Mouse (Mus musculus) MEL (cell line): ENCODE data around the gene Osbpl10.

ENCODE experiments used
- CHD2 ChIP-seq: IDR thresholded peaks from 2 replicates; pipeline ENCODE4 v1.6.1; 2011; ENCODE audit warnings: low read length, improper control_type of control experiment
- EP300 ChIP-seq, 2 experiments: IDR thresholded peaks; 2 replicates each; pipeline ENCODE4 v1.6.1; 2011; ENCODE audit warnings: improper control_type of control experiment in 2 of 2, low read length in 2 of 2, low read depth in 1 of 2, mild to moderate bottlenecking in 1 of 2
- JUND ChIP-seq: IDR thresholded peaks from 2 replicates; pipeline ENCODE4 v1.6.1; 2011; ENCODE audit warnings: low read depth, mild to moderate bottlenecking, improper control_type of control experiment, low read length
- POLR2A ChIP-seq, 2 experiments: IDR thresholded peaks; 2 replicates each; pipeline ENCODE4 v1.6.1; 2011 to 2012; ENCODE audit warnings: low read length in 2 of 2, mild to moderate bottlenecking in 2 of 2, control low read depth in 1 of 2, improper control_type of control experiment in 1 of 2, low read depth in 1 of 2, moderate library complexity in 1 of 2; ENCODE audit not compliant: control insufficient read depth in 1 of 2, insufficient read depth in 1 of 2, poor library complexity in 1 of 2
- POLR2AphosphoS5 ChIP-seq: IDR thresholded peaks from 2 replicates; pipeline ENCODE4 v1.6.1; 2012; ENCODE audit warnings: low read depth, borderline replicate concordance, mild to moderate bottlenecking, inconsistent platforms, low read length, moderate library complexity, mixed read lengths
- USF1 ChIP-seq: IDR thresholded peaks from 2 replicates; pipeline ENCODE4 v1.6.1; 2014; ENCODE audit warnings: low read depth, mild to moderate bottlenecking, inconsistent platforms, low read length, improper control_type of control experiment, moderate library complexity

DNA sequence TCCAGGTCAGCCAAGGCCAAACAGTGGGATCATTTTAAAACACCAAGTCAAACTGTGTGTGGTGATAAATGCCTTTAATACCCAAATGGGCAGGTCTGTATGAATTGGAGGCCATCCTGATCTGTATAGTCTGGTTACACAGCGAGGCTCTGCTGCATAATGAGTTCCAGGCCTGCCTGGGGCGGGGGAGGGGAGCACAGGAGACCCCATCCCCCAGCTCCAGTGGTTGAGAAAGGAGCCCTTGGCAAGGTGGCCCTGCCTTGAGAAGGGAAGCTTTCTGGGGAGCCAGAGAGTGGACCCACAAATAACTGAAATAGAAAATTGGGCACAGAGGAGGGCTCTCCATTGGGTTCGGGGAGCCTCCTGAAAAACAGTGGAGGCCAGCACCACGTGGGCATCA lies 43.0 kb upstream of the Osbpl10 start:
- TF ChIP-seq EP300 (IDR thresholded peaks at IDR 0.05; ENCODE audit: low read depth in 1 of 2, low read length in 2 of 2) = no peak
- no peak for TF ChIP-seq JUND
- no peak for TF ChIP-seq POLR2AphosphoS5
- no peak for TF ChIP-seq USF1
- no peak for TF ChIP-seq CHD2
- TF ChIP-seq POLR2A (IDR thresholded peaks at IDR 0.05; ENCODE audit: control insufficient read depth in 1 of 2, insufficient read depth in 1 of 2, low read depth in 1 of 2, low read length in 2 of 2, poor library complexity in 1 of 2) = no peak
